Mouse (Mus musculus) A20 (cell line): ENCODE measurements at regions not wholly inside any gene's neighbourhood (a gene's known extent, or its start where the extent isn't known, plus 50 kb on each side); places are given as distances from the start of the nearest gene placed in this dataset.

Source experiments
- DNase-seq: peaks from one replicate; pipeline ENCODE4 v3.0.0-alpha.2; 2011; ENCODE audit warnings: low read depth, low spot score

GRCm38 (mm10) chr14:67181586-67181985 lies 1172.6 kb upstream of the Gulo start:
- no peak for DNase-seq

GRCm38 (mm10) chr14:67179549-67179948 lies 1170.5 kb upstream of the Gulo start:
- no peak for DNase-seq

- no peak for DNase-seq
These were observed 1169.5 kb upstream of the Gulo start for GRCm38 (mm10) chr14:67178329-67179039.

GRCm38 (mm10) chr14:67176672-67177071 lies 1167.7 kb upstream of the Gulo start:
- DNase-seq, result no peak

- no peak for DNase-seq
These were observed 1167.1 kb upstream of the Gulo start for GRCm38 (mm10) chr14:67176100-67176499.

GRCm38 (mm10) chr14:67174929-67175328 lies 1165.9 kb upstream of the Gulo start:
- DNase-seq, result no peak

GRCm38 (mm10) chr14:67170801-67171200 lies 1161.8 kb upstream of the Gulo start:
- DNase-seq, result no peak

GRCm38 (mm10) chr14:67170248-67170647 lies 1161.2 kb upstream of the Gulo start:
- no peak for DNase-seq

- DNase-seq, result no peak
These were observed 1160.2 kb upstream of the Gulo start for GRCm38 (mm10) chr14:67169201-67169600.

- no peak for DNase-seq
These were observed 1151.0 kb upstream of the Gulo start for GRCm38 (mm10) chr14:67159996-67160395.

- no peak for DNase-seq
These were observed 1149.9 kb upstream of the Gulo start for GRCm38 (mm10) chr14:67158867-67159266.

- DNase-seq, result no peak
These were observed 1147.4 kb upstream of the Gulo start for GRCm38 (mm10) chr14:67156366-67156765.

GRCm38 (mm10) chr14:67153621-67154020 lies 1144.6 kb upstream of the Gulo start:
- no peak for DNase-seq

GRCm38 (mm10) chr14:67149961-67150471 lies 1141.0 kb upstream of the Gulo start:
- DNase-seq, result peak; percentile 60

- no peak for DNase-seq
These were observed 1140.1 kb upstream of the Gulo start for GRCm38 (mm10) chr14:67149091-67149490.

GRCm38 (mm10) chr14:67146602-67147001 lies 1137.6 kb upstream of the Gulo start:
- DNase-seq, result peak; percentile 66

- DNase-seq, result no peak
These were observed 1136.0 kb upstream of the Gulo start for GRCm38 (mm10) chr14:67145046-67145445.

GRCm38 (mm10) chr14:67144461-67144985 lies 1135.5 kb upstream of the Gulo start:
- DNase-seq, result no peak

GRCm38 (mm10) chr14:67143826-67144225 lies 1134.8 kb upstream of the Gulo start:
- no peak for DNase-seq

- DNase-seq, result no peak
These were observed 1133.7 kb upstream of the Gulo start for GRCm38 (mm10) chr14:67142556-67143250.

GRCm38 (mm10) chr14:67141581-67142441 lies 1132.8 kb upstream of the Gulo start:
- no peak for DNase-seq

- DNase-seq, result no peak
These were observed 1132.1 kb upstream of the Gulo start for GRCm38 (mm10) chr14:67141151-67141550.
